Mouse (Mus musculus): ENCODE results near the gene Bcl6b. TPM values are rescaled to one million over a fixed set of nuclear protein-coding genes. Genes with fewer than 3 reads are reported as not detected.

The Bcl6b gene
- polyA plus RNA-seq, 1 experiment from 2014 or later = 1.8 TPM

GRCm38 (mm10) chr11:70210681-70211080, 18.9 kb downstream of the Bcl6b start:
- H3K4me3 ChIP-seq (ENCODE audit: low read depth, low read length) = no peak overlapping the region
- no peaks in the 10 kb centered on the region for H3K9me3 ChIP-seq (ENCODE audit: control insufficient read depth, low read length)
- no peak overlapping the region for H3K4me2 ChIP-seq (ENCODE audit: low read depth, low read length)
- H3K4me1 ChIP-seq (ENCODE audit: control insufficient read depth, insufficient read depth, low read length) = peaks cover 12% of the 10 kb centered on the region
- H3K27me3 ChIP-seq (ENCODE audit: control insufficient read depth, insufficient read depth, low read length) = peaks cover 20% of the 10 kb centered on the region
- H3K27ac ChIP-seq (ENCODE audit: low read depth, low read length) = no peak overlapping the region
- 87% methylated on average over 2 of the region's 2 CpGs for WGBS
- H3K36me3 ChIP-seq (ENCODE audit: control insufficient read depth, insufficient read depth, low read length) = no peaks in the 10 kb centered on the region
- ATAC-seq (ENCODE audit: low read depth) = no peak
- no peak overlapping the region for H3K9ac ChIP-seq (replicated peaks; ENCODE audit: low read depth, low read length)

- Histone ChIP-seq H3K27me3 (ENCODE audit: control insufficient read depth, insufficient read depth, low read length) (peaks cover 7% of the 10 kb centered on the region), H3K9ac (replicated peaks; ENCODE audit: low read depth, low read length) (no peak overlapping the region), H3K4me1 (ENCODE audit: control insufficient read depth, insufficient read depth, low read length) (peaks cover 5% of the 10 kb centered on the region; the same call in 1 of the 2 replicates), H3K4me2 (ENCODE audit: low read depth, low read length) (no peak overlapping the region), H3K27ac (ENCODE audit: low read depth, low read length) (no peak overlapping the region), H3K9me3 (ENCODE audit: control insufficient read depth, low read length) (no peaks in the 10 kb centered on the region), H3K36me3 (ENCODE audit: control insufficient read depth, insufficient read depth, low read length) (no peaks in the 10 kb centered on the region), H3K4me3 (ENCODE audit: low read depth, low read length) (no peak overlapping the region)
- no peak for ATAC-seq (ENCODE audit: low read depth)
- 79% methylated on average over 5 of the region's 5 CpGs for WGBS
These were observed 20.7 kb downstream of the Bcl6b start for GRCm38 (mm10) chr11:70208778-70209388.

- H3K9ac ChIP-seq (replicated peaks; ENCODE audit: low read depth, low read length) = no peak overlapping the region
- no peak for ATAC-seq (ENCODE audit: low read depth)
- H3K4me1 ChIP-seq (ENCODE audit: control insufficient read depth, insufficient read depth, low read length) = no peaks in the 10 kb centered on the region
- no peaks in the 10 kb centered on the region; the same call in 1 of the 2 replicates for H3K27me3 ChIP-seq (ENCODE audit: control insufficient read depth, insufficient read depth, low read length)
- no peak overlapping the region for H3K27ac ChIP-seq (ENCODE audit: low read depth, low read length)
- no peak overlapping the region for H3K4me2 ChIP-seq (ENCODE audit: low read depth, low read length)
- 87% methylated on average over 7 of the region's 7 CpGs for WGBS
- H3K4me3 ChIP-seq (ENCODE audit: low read depth, low read length) = no peak overlapping the region
- no peaks in the 10 kb centered on the region for H3K9me3 ChIP-seq (ENCODE audit: control insufficient read depth, low read length)
- no peaks in the 10 kb centered on the region for H3K36me3 ChIP-seq (ENCODE audit: control insufficient read depth, insufficient read depth, low read length)
These were observed 22.3 kb downstream of the Bcl6b start for GRCm38 (mm10) chr11:70207283-70207682.

GRCm38 (mm10) chr11:70206801-70207200, 22.8 kb downstream of the Bcl6b start:
- WGBS = 87% methylated on average over 2 of the region's 2 CpGs
- ATAC-seq (ENCODE audit: low read depth) = no peak

GRCm38 (mm10) chr11:70201691-70202090, 27.9 kb downstream of the Bcl6b start:
- WGBS = 36% methylated on average over 5 of the region's 5 CpGs
- Histone ChIP-seq H3K4me1 (ENCODE audit: control insufficient read depth, insufficient read depth, low read length) (no peaks in the 10 kb centered on the region), H3K4me3 (ENCODE audit: low read depth, low read length) (no peak overlapping the region), H3K9ac (replicated peaks; ENCODE audit: low read depth, low read length) (no peak overlapping the region), H3K36me3 (ENCODE audit: control insufficient read depth, insufficient read depth, low read length) (no peaks in the 10 kb centered on the region), H3K27ac (ENCODE audit: low read depth, low read length) (no peak overlapping the region), H3K4me2 (ENCODE audit: low read depth, low read length) (no peak overlapping the region), H3K27me3 (ENCODE audit: control insufficient read depth, insufficient read depth, low read length) (no peaks in the 10 kb centered on the region), H3K9me3 (ENCODE audit: control insufficient read depth, low read length) (no peaks in the 10 kb centered on the region)
- no peak for ATAC-seq (ENCODE audit: low read depth)

More at GRCm38 (mm10) chr11:70206801-70207200, 22.8 kb downstream of the Bcl6b start:
- Histone ChIP-seq H3K27me3 (ENCODE audit: control insufficient read depth, insufficient read depth, low read length) (no peaks in the 10 kb centered on the region), H3K9me3 (ENCODE audit: control insufficient read depth, low read length) (no peaks in the 10 kb centered on the region), H3K36me3 (ENCODE audit: control insufficient read depth, insufficient read depth, low read length) (no peaks in the 10 kb centered on the region), H3K4me1 (ENCODE audit: control insufficient read depth, insufficient read depth, low read length) (no peaks in the 10 kb centered on the region), H3K4me3 (ENCODE audit: low read depth, low read length) (no peak overlapping the region), H3K4me2 (ENCODE audit: low read depth, low read length) (no peak overlapping the region), H3K9ac (replicated peaks; ENCODE audit: low read depth, low read length) (no peak overlapping the region), H3K27ac (ENCODE audit: low read depth, low read length) (no peak overlapping the region)

- Histone ChIP-seq H3K36me3 (ENCODE audit: control insufficient read depth, insufficient read depth, low read length) (no peaks in the 10 kb centered on the region), H3K27me3 (ENCODE audit: control insufficient read depth, insufficient read depth, low read length) (no peaks in the 10 kb centered on the region), H3K4me1 (ENCODE audit: control insufficient read depth, insufficient read depth, low read length) (no peaks in the 10 kb centered on the region), H3K4me3 (ENCODE audit: low read depth, low read length) (no peak overlapping the region), H3K27ac (ENCODE audit: low read depth, low read length) (no peak overlapping the region), H3K9me3 (ENCODE audit: control insufficient read depth, low read length) (no peaks in the 10 kb centered on the region), H3K9ac (replicated peaks; ENCODE audit: low read depth, low read length) (no peak overlapping the region), H3K4me2 (ENCODE audit: low read depth, low read length) (no peak overlapping the region)
- WGBS = 85% methylated on average over 5 of the region's 5 CpGs
- ATAC-seq (ENCODE audit: low read depth) = no peak
These were observed 29.5 kb downstream of the Bcl6b start for GRCm38 (mm10) chr11:70200036-70200608.

GRCm38 (mm10) chr11:70199107-70199506, 30.5 kb downstream of the Bcl6b start:
- no peaks in the 10 kb centered on the region for H3K4me1 ChIP-seq (ENCODE audit: control insufficient read depth, insufficient read depth, low read length)
- no peaks in the 10 kb centered on the region for H3K36me3 ChIP-seq (ENCODE audit: control insufficient read depth, insufficient read depth, low read length)
- H3K9ac ChIP-seq (replicated peaks; ENCODE audit: low read depth, low read length) = no peak overlapping the region
- no peaks in the 10 kb centered on the region for H3K9me3 ChIP-seq (ENCODE audit: control insufficient read depth, low read length)
- WGBS = 88% methylated on average over 8 of the region's 8 CpGs
- H3K4me2 ChIP-seq (ENCODE audit: low read depth, low read length) = no peak overlapping the region
- H3K4me3 ChIP-seq (ENCODE audit: low read depth, low read length) = no peak overlapping the region
- no peaks in the 10 kb centered on the region for H3K27me3 ChIP-seq (ENCODE audit: control insufficient read depth, insufficient read depth, low read length)
- no peak overlapping the region for H3K27ac ChIP-seq (ENCODE audit: low read depth, low read length)
- no peak for ATAC-seq (ENCODE audit: low read depth)

GRCm38 (mm10) chr11:70198332-70198731, 31.3 kb downstream of the Bcl6b start:
- WGBS = 96% methylated on average over 3 of the region's 3 CpGs

GRCm38 (mm10) chr11:70193354-70194285, 36.0 kb downstream of the Bcl6b start:
- Histone ChIP-seq H3K36me3 (ENCODE audit: control insufficient read depth, insufficient read depth, low read length) (no peaks in the 10 kb centered on the region), H3K9me3 (ENCODE audit: control insufficient read depth, low read length) (no peaks in the 10 kb centered on the region), H3K27me3 (ENCODE audit: control insufficient read depth, insufficient read depth, low read length) (no peaks in the 10 kb centered on the region), H3K4me3 (ENCODE audit: low read depth, low read length) (no peak overlapping the region), H3K4me2 (ENCODE audit: low read depth, low read length) (no peak overlapping the region), H3K9ac (replicated peaks; ENCODE audit: low read depth, low read length) (no peak overlapping the region), H3K27ac (ENCODE audit: low read depth, low read length) (no peak overlapping the region), H3K4me1 (ENCODE audit: control insufficient read depth, insufficient read depth, low read length) (no peaks in the 10 kb centered on the region)
- ATAC-seq (ENCODE audit: low read depth) = no peak
- 65% methylated on average over 11 of the region's 11 CpGs for WGBS

More at GRCm38 (mm10) chr11:70198332-70198731, 31.3 kb downstream of the Bcl6b start:
- Histone ChIP-seq H3K4me3 (ENCODE audit: low read depth, low read length) (no peak overlapping the region), H3K9ac (replicated peaks; ENCODE audit: low read depth, low read length) (no peak overlapping the region), H3K4me2 (ENCODE audit: low read depth, low read length) (no peak overlapping the region), H3K9me3 (ENCODE audit: control insufficient read depth, low read length) (no peaks in the 10 kb centered on the region), H3K4me1 (ENCODE audit: control insufficient read depth, insufficient read depth, low read length) (no peaks in the 10 kb centered on the region), H3K36me3 (ENCODE audit: control insufficient read depth, insufficient read depth, low read length) (no peaks in the 10 kb centered on the region), H3K27me3 (ENCODE audit: control insufficient read depth, insufficient read depth, low read length) (no peaks in the 10 kb centered on the region), H3K27ac (ENCODE audit: low read depth, low read length) (no peak overlapping the region)
- no peak for ATAC-seq (ENCODE audit: low read depth)

All from neural tube, embryonic 14.5 days (tissue).